Mouse (Mus musculus): Measurements from ENCODE around the gene Grtp1.

Grtp1 gene

DNA sequence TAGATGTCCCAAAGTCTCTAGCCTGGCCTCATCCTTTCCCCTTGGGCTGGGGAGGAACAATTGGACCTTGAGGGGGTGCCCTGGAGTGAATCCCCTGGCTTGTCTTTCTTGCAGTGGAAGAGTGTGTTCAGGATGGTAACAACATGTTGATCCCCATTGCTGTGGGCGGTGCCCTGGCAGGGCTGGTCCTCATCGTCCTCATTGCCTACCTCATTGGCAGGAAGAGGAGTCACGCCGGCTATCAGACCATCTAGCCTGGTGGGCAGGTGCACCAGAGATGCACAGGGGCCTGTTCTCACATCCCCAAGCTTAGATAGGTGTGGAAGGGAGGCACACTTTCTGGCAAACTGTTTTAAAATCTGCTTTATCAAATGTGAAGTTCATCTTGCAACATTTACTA lies 26.1 kb downstream of the Grtp1 start:
- no peak for DNase-seq (ENCODE audit: low spot score in 2 of 2)

DNA sequence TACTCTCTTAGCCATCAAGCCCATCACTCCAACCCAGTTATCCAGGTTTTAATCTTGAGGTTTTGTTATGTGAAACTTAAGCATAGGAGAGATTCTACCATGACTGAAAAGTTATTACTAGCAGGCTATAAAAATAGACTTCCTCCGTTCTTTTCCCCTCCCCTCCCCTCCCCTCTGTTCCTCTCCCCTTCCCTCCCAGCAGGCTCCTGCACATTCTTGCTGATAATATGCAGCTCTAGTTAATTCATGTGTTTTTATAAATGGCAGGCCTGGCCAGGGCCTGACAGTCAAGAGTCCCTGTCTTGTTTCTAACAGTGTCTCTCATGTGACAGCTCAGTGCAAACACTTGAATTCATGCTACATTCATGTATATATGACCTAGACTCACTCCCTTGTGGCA lies 29.9 kb downstream of the Grtp1 start:
- no peak for DNase-seq (ENCODE audit: low spot score in 2 of 2)

DNA sequence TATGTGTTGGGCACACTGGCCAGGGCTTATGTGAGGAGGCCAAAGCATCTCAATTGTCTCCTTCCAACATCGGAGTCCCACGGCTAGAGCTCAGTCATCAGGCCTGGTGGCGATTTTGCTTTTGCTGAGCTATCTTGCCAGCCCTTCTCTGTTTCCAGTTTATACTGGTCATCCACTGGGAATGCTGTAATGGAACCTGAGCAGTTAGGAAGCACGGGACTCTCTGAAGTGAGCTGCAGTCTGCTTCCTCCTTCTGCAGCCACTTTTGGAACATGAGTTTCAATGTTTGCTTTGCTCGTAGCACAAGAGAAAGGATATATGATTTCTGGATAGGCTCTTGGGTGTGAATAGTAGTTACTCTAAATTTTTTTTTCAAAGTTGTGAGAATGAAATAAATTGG lies 36.1 kb downstream of the Grtp1 start:
- DNase-seq (ENCODE audit: low spot score in 2 of 2), result no peak

DNA sequence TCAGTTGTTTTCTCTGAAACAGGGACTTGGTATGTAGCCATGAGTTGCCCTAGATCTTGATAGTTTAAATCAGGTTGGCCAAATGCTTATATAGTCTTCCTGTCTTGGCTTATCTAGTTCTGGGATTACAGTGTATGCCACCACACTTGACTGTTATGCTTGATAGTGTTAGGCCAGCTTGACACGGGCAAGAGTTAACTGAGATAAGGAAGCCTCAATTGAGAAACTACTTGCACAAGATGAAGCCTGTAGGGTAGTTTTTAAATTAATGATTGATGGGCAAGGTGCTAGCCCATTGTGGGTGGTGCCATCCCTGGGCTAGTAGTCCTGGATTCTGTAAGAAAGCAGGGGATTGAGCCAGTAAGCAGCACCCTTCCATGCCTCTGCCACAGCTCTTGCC lies 36.9 kb downstream of the Grtp1 start:
- DNase-seq (ENCODE audit: low spot score in 2 of 2), result no peak

DNA sequence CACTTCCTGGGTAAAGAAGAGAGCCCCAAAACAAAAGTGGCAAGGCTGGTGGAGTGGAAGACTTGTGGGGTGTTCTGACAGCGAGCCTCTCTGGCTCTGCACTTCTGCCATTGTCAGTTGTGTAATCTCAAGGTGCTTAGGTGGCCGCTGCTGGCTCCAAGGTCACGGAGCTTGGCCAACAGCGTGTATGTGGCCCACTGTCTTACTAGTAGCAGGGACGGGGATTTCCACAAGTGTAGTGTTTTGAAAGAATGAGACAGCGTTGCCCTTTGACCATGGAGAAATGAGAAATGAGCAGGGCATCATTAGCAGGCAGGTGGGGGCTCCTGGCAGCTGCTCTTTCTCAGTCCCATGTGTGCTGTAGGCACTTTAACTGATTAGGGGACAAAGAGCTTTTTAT lies 38.3 kb downstream of the Grtp1 start:
- peak in 1 of 2 experiments; percentile 11 for DNase-seq (ENCODE audit: low spot score in 2 of 2)

DNA sequence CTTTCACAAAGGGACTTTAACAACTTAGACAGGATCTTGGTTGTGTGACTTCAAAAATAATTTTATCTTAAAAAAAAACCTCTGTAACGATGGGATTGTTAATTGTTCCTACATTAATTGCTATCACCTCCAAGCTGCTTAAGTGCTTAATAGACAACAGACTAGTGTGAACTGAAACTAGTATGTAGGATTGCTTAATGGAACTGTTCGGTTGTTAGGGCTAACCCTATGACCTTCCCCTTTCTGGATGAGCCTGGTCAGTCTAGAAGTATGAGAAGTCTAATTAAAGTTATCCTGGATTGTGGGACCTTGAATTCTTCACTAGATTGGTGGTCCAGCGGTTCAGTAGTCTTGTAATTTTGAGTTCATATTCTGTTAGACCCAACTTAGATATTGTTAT lies 39.7 kb downstream of the Grtp1 start:
- DNase-seq (ENCODE audit: low spot score in 2 of 2), result no peak

DNA sequence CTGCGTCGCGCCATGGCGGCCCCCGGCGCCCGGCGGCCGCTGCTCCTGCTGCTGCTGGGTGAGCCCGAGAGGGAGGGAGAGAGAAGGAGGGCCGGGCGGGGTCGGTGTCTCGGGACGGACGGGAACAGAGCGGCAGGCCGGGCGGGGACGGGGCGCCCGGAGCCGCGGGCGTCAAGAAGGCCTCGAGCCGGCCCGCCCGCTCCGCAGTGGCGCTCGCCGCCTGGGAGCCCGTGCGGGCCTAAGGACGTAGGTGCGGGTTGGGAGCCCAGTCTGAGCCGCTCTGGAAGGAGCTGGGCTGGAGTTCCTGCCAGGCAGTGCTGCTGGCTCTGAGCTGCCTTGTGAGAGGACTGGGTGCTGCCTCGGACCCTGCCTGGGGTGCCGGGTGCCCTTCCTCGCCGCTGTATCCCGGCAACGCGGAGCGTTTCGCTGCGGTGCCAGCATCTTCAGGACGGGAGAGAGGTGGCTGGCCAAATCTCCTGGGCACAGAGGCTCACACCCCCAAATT lies 41.0 kb downstream of the Grtp1 start:
- no peak for DNase-seq (ENCODE audit: low spot score in 2 of 2)

DNA sequence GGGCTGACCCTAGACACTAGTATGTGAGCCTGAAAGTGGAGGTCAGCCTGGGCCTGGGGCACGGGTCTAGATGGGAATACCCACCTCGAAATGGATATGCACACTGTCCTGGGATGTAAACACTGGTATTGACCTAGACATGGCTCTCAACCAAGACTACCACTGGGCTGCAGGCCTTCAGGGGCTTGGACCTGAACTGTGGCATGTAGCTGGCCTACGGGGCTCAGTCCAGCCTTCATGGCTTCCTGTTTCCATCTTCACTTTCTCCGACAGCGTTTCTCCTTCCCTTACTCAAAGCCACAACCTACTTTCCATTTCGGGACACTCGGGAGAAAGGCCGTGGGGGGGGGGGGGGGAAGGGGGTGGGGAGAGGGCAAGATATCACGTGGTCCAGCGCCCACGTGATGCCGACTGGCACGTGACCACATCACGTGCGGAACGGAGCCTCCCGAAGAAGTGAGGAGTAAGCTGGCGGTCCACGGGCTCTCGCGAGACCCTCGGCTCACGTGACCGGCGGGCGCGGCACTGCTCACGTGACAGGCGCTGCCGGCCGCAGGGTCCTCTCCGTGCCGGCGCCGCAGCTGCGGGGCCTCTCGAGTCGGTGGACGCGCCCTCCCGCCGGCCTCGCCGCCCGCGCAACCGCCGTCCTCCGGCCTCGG lies 41.6 kb downstream of the Grtp1 start, which contains the start of gene Lamp1:
Gene Lamp1, plus strand, starts transcription at position 444 of the 659 bp plus-strand sequence.
- DNase-seq (ENCODE audit: low spot score in 2 of 2), result peak; percentile 91 to 96

DNA sequence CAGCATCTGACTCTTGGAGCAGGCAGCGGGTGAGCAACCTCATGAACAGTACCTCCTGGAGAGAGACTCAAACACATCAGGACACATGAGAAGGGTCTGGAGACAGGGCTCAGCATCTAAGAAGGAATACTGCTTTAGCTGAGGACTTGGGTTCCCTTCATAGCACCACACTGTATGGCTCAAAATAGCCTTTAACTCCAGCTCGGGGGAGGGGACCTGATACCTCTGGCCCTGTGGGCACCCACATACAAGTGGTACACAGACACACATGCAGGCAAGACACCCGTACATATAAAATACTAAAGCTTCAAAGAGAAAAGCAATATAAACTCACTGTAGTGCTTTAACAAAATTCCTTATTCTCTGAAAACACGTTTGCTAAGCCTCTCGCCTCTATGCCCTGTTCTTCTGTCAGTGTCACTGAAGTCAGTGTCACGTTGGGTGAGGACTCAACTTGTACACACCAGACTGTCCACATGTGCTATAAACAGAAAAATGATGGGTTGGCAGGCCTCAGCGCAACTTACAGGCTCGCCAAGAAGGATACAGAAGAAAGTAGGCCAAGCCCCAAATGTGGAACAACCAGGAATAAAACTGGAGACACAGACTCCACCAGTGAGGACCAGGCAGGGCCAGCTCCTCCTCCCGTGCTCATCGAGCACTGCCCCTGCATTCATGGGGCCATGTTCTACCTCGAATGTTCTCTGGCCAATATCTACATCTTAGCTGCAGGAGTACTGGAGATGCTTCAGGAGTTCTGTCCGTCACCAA lies 43.9 kb downstream of the Grtp1 start:
- no peak for DNase-seq (ENCODE audit: low spot score in 2 of 2)

DNA sequence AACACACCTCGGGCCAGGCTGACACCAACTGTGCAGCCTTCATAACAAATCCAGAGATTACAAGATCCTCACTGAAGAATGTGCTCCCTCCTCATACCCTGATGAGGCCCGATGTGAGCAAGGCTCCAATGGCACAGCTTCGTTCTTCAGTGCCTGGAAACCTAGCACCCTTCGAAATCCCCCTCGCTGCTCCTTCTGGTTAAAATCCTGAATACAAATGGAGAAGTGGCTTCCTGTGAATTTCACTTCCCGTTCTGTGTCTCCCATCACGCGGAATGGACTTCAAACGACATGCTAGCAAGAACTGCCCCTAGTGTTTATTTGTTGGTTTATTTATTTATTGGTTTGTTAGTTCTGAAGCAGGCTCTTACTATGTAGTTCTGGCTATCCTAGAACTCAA lies 45.1 kb downstream of the Grtp1 start:
- DNase-seq (ENCODE audit: low spot score in 2 of 2), result no peak

DNA sequence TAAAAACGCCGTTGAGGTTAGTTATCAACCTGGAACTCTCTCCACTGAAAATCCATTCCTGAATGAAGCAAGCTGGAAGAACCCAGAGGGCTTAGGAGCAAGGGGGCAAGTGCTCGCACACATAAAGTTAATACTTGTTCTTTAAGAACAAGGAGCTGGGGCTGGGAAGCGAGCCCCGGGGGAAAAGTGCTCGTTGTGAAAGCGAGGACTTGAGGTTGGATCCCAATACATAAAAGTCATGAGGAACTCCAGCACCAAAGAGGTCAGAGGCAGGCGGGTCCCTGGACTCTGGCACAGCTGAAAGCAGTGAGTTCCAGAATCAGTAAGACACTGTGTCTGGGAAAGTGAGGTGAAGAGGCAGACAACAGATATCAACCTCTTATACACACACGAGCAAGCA lies 46.3 kb downstream of the Grtp1 start:
- no peak for DNase-seq (ENCODE audit: low spot score in 2 of 2)

DNA sequence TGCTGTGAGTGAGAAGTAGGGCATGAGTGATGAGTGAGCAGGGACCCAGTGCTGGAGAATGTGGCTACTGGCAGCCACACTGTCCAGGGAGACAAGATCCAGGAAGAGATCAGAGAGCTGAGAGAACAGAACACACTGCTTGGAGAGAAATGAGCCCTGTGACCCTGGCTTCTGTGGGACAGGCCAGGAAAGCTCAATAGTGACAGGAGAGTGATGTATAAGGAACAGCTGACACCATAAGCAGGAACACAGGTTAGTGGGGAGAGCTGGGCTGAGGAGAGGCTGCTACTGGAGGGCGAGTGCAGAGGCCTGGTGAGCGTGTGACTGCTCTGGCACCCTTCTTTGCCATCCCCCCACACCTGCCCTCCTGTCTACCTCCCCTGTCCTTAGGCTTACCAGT lies 49.5 kb downstream of the Grtp1 start:
- no peak for DNase-seq (ENCODE audit: low spot score in 2 of 2)

DNA sequence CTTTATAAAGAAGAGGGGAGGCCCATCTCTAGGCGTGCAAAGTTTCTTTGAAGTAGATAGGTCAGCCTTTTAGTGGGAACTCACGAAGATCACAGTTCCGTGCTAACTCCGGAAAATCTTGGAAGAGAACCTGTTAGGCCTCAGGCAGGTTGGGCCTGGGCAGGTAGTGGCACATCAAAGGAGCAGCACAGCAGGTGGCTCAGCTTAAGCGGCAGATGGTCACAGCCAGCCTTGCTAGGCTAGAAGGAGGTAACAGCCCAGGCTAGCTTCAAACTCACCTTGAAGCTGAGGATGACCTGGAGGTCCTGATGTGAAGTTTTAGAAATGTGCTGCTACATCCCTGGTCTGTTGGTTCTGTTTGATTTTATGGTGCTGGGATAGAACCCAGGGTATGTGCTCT lies 50.6 kb downstream of the Grtp1 start:
- DNase-seq (ENCODE audit: low spot score in 2 of 2), result no peak

DNA sequence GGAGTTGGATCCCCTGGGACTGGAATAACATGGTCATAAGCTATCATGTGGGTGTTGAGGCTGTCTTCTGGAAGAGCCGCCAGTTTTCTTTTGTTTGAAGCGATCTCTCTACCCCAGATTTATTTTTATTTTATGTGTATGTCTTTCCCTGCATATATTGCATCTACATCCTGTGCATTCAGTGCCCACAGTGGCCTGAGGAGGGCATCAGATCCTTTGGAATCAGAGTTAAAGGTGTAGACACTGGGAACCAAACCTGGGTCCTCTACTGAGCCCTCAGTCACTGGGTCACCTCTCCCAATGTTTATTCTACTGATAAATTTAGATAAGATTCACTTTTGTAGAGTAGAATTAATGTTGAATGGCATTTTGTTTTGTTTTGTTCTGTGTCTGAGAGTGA lies 51.1 kb downstream of the Grtp1 start:
- DNase-seq (ENCODE audit: low spot score in 2 of 2), result no peak

DNA sequence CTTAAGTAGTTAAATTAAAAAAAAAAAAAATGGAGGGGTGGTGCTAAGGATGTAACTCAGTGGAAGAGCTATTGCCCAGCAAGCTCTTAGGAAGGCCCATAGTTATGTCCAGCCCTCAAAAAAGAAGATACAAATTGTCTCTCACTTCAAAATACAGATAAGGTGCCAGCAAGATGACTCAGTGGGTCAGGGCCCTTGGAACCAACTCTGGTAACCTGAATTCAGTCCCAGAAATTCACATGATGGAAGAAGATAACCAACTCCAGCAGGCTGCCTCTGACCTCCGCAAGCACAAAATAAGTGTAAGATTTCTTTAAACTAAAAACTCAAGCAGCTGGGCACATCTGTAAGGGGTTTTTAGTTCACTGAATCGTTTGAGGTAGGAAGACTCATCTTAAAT lies 51.9 kb downstream of the Grtp1 start:
- no peak for DNase-seq (ENCODE audit: low spot score in 2 of 2)

DNA sequence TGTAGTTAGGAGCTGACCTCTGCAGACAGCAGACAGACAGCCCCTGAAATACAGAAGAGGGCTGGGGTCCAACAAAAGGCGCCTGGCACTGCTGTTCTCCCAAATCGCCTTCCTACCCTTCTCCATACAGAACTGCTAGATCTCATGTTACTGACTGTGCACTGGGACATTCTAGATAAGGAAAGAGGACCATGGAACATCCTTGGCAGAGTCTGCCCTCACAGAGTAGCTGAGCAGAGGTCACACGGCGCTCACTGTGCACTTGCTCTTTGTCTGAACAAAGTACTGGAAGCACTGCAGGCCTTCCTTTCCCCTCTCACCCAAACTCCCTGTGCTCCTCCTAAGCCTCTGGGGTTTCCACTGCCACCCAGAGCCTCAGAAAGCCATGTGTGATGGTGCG lies 58.7 kb downstream of the Grtp1 start:
- no peak for DNase-seq (ENCODE audit: low spot score in 2 of 2)

DNA sequence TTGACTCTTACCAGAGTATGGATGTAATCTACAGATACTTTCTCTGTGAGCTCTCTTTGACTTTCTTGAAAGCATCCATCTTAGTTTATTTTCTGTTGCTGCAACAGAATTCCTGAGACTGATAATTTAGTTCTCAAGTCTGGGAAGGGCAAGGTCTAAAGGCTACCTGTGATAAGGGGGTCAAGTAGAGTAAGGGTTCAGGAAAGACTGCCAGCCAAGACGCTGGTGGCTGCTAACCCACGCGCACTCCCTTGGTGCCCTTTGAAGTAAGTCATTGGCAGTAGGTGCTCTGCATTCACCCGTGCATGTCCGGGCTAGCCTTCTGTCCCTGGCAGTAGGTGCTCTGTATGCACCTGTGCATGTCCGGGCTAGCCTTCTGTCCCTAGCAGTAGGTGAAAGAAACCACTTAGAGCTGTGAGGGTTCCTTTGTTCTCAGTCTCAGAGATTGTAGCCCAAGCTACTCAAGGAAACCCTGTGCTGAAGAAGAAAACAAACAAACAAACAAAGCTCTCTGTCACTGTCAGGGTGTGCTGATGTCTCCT lies 60.7 kb downstream of the Grtp1 start:
- DNase-seq (ENCODE audit: low spot score in 2 of 2), result no peak

DNA sequence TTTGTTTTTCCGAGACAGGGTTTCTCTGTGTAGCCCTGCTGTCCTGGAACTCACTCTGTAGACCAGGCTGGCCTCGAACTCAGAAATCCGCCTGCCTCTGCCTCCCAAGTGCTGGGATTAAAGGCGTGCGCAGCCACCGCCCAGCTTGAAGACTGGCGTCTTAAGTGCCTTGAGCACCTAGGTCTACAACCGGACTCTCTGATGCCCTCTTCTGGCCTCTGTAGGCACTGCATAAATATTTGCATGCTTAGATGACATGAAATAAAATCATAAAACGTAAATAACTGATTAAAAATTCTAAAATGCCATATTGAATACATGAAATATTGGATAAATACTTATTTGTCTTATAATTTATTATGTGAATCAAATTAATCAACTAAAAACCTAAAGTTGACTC lies 68.2 kb downstream of the Grtp1 start:
- peak; percentile 40 to 54 for DNase-seq (ENCODE audit: low spot score in 2 of 2)

DNA sequence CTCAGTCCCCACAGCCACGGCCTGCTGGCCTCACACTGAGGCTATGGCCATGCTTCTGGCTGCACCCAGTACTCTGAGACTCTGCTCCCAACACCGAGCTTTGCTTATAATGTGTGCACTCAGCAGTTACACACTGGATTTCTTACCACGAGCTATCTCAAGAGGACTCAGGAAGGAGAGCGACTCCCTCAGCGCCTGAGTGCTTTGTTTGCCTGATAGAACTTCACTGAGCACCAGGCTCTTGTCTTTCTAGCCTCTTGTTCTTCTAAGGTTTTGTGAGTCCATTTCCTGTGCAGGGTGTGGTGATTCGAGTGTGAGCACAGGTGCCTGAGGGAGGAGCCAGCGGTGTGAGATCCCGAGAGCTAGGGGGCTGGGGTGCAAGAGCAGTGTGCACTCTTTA lies 75.5 kb downstream of the Grtp1 start:
- no peak for DNase-seq (ENCODE audit: low spot score in 2 of 2)

DNA sequence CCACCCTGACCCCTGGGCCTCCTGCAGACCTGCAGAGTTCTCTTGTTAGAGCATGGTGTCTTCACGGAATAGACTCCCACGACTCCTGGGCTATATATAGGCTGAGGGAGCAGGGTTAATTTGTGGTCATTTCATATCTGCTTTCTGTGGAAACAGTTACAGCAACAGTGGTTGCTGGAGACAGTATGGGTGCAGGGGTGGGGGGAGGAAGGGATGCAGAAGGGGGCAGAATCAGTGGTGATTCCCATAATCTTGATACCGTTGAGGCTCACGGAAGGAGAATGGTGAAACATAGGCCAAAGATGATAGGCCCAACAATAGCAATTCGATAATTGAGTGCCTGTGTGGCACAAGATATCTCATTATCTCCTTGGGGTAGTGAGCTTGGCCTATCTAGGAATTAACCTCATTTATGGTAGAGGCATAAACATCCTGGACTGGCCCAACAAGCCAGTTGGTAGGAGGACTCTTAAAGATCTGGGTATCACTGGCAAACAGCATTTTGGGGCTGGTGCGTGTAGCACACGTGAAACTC lies 77.5 kb downstream of the Grtp1 start:
- no peak for DNase-seq (ENCODE audit: low spot score in 2 of 2)
